Mouse (Mus musculus) MEL-GATA-1-ER (cell line): ENCODE results near the gene Kcnq5.
"Not testable (repeated sequence)": the region's sequence is repeated elsewhere in the genome, so short reads cannot be mapped to it uniquely, and the experiment has no call there.

ENCODE experiments used
- DNase-seq: peaks from one replicate; pipeline ENCODE4 v3.0.0-alpha.2; 2012; ENCODE audit warnings: low read depth; ENCODE audit errors: extremely low read depth

Gene Kcnq5

DNA sequence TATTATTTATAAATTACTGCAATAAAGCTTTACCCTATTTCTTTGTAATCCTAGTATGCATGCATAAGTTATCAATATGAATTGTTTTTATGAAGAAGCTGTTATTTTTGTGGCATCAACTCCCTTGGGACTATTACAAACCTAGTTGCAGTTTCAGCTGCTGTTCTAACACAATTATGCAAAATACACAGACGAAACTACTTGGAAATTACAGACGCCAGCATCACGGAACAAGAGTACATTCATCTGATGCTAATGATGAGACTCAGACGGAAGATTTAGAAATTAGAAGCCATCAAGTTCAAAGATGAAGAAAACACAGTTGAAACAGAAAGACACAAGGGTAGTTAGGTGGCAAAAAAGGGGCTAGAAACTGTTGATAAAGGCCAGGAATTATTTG, 310.9 kb downstream of the Kcnq5 start:
- no peak for DNase-seq

DNA sequence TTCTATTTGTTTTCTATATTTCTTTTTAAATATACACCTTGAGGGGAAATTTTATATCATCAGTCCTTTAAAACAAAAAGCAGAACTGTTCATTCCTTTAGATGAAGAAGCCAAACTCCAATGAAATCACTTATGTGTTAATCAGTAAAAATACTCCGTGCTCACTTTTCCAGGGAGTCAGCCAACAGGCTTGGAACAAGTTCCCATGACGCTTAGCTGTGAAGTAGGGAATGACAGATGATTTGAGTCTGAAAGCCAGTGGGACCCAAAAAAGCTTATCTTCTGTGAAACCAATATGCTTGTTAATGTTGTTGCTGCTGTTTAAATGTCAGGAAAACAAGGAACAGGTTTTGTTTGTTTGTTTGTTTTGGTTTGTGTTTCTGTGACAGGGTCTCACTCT, 326.3 kb downstream of the Kcnq5 start:
- no peak for DNase-seq

DNA sequence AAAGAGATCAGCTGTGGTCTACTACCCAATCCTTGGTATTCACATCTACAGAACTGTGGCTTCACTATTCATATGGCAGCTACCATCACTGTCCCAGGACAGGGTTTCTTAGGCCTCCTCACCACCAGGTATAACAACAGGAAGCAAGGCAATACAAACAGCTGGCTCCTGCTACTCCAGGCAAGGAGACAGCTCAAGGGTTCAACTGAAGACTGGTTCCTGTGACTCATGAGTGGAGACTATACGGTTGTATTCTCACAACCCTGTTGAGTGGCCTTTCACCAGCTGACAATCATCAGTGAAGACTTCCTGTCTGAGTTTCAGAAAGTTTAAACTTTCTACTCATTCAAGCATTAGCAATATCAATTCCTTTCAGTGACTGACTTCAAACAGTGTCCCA, 327.7 kb downstream of the Kcnq5 start:
- DNase-seq, result no peak

DNA sequence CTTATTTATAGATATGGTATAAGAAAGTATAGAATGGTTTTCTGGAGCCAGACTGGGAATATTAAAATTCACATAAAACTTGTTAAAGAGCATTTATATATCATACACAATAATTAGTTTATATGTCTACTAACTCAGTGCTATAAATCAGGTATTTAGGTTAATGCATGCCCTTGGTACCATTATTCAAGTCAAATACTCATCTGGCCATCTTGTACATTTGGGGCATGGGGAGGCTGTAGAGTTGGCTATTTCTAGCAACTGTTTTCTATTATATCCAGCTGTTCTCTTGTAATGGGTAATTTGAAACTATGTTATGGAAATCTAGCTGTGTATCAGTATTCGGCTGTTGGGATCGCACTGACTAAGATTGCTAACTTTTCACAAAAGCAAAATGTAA, 339.3 kb downstream of the Kcnq5 start:
- DNase-seq, result no peak

DNA sequence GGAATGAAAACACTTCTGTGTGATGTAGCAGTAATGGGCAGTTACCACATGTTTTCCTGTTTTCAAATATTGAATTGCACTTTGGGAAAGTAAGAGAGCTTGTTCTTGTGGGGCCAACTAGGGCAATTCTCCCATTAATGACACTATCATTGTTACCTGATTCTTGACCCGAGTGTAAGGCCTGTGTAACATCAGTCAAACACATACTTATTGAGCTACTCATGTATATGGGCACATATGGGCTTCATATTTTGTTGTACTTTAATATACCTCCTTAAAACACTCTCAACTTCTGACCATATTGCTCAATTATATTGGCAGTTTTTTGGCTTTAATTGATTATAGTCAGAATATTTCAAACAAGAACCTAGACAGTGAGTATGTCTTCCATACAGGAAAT, 339.7 kb downstream of the Kcnq5 start:
- DNase-seq, result no peak

DNA sequence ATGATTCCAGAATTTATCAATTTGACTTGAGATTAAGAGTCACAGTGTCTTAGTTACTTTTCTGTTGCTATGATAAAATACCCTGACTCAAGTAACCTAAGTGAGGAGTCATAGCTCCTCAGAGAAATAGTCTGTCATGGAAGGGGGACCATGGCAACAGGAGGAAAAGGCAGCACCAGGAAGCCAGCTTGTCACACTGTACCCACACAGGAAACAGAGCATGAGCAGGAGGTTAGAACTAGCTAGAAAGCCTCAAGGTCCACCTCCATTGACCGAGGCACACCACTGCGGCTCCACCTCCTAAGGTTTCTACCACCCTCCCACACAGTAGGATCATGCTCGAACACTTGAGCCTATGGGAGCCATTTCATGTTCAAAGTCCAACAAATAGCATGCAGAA, 343.0 kb downstream of the Kcnq5 start:
- DNase-seq, result no peak

DNA sequence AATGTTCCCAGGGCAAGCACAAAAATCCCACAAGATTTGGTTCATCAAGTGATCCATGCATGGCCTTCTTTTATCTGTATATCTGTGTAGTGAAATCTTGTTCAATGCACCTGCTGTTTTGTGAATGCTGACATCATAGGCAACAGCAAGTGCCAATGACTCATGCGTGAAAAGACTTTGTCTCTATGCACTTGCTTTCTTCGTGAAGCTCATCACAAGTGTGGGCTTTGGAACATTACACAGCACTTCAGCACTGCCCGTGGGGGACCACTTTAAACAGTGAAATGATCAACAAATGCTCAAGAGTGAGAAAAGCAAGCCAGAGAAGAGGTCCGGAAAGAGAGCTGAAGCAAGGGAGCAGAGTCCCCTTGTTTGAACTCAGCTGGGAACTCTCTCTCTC, 345.1 kb downstream of the Kcnq5 start:
- no peak for DNase-seq

DNA sequence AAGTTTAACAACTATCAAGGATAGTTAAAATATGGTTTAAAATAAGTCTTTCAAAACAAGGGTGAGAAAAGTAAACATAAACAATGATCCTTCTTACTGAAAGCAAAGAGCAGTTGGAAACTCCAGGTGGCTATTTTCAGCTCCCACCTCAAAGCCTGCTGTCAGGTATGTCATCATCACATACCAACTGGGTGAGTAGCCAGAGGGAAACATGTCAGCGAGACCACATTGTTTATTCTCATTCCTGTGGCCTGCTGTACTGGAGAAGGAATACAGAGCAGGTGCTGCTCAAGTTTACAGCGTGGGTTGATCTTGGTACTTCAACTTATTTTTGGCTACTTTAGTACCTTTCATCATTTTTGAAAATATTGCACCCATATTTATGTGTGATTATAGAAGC, 347.8 kb downstream of the Kcnq5 start:
- DNase-seq, result no peak

DNA sequence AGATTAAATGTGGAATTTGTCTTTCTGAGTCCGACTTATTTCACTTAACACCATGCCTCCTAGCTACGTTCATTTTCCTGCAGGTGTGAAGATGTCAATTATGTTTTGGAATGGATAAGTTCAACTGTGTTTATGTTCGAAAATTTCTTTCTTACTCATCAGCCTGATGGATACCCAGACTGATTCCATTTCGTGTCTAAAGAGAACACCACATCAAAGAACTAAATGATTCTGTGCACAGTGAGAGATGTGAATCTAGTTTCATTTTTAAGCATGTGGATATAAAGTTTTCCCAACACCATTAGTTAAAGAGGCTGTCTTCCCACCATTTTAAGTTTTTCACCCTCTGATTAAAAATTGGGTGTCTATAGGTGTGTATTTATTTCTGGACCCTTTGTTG, 357.7 kb downstream of the Kcnq5 start:
- DNase-seq, result no peak

DNA sequence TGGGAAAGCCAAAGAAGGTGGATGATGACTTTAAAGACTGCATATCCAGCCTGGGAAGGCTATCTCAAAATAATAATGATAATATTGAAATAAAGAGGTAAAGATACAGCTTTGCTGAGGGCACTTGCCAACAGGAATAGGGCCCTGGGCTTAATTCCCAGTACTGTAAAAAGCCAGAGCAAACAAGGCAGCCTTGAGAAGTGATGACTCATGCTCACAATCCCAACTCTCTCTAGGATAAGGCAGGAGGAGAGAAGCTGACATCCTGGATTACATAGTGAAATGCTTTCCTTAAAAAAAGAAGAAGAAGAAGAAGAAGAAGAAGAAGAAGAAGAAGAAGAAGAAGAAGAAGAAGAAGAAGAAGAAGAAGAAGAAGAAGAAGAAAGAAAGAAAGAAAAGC, 359.2 kb downstream of the Kcnq5 start:
- DNase-seq, result no peak

DNA sequence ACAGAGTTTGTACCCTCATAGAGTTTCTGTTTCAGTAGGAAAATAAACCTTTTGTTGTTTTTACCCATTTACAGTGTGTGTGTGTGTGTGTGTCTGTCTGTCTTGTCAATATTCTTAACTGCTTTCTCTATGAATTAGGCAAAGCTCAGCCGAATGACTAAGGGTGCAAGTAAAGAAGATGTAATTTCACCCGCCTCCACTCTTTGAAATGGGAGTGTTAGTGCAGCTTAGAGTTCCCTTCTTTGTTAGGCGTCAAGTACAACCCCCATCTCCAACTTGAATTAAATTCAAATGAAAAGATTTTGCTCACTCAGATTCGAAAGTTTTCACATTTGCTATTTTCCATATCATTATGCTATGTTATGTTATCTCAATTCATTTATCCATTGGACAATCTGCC, 361.1 kb downstream of the Kcnq5 start:
- DNase-seq, result no peak

DNA sequence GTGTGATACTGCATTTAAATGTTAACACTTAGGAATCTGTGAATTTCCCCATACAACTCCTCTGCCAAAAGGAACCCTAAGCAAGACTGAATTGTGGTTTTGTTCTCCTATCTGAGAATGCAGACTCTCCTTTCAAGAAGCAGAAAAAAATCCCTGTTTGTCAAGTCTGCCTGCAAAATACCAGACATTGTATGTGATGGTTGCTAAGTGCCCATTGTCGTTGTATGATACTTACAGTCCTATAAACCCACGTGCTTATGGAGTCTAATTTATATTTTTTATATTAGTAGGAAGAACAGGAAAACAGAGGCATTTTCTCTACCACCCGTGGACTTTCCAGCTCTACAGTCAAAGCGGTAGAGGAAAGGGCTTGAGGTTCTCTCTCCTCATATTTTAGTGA, 367.9 kb downstream of the Kcnq5 start:
- no peak for DNase-seq

DNA sequence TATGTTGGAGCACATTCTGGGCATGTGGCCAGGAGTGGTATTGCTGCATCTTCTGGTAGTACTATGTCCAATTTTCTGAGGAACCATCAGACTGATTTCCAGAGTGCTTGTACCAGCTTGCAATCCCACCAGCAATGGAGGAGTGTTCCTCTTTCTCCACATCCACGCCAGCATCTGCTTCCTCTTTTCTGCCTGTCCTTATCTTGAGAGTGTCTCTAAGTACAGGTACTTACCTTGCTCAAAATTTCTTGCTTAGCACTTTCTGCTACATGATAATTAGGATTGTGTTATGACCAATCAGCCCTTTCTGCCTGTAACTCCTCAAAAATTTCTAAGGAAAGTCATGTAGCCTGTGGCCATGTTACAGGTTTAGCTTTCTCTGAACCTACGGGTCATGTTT, 394.3 kb downstream of the Kcnq5 start:
- not testable (repeated sequence) for DNase-seq

DNA sequence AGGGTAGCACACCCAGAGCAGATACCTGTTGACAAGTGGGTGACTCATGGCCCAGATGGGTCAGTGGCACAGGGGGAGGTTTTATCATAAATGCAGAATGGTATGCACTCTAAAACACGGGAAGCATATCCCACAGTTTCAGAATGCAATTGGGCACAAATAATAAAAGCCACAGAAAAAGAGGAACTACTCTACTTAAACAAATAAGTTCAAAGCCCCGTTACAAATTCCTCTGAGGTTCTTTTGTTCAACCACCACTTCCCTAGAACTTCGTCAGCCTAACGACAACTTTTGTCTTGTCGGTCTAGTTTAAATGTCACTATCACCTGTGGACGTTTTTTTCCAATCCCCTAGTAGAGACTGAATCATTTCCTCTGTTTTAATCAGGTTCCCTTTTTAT, 407.1 kb downstream of the Kcnq5 start:
- DNase-seq, result no peak

DNA sequence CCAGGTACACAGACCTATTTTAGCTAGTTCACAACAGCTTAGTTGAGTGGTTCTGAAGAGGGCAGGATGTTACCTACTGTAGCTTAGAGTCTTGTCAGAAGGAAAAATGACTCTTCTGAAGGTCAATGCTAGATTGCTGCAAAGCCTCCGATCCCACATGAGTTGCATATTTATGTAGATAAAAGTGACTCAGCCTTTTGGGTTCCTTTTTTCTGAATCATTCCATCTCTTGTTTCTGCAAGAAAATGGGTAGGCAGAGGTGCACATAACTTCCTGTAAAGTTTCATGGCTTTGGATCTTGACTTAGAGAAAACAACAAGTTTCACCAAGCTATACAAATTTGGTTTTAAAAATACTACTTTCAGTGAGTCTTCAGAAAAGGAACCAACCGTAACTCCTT, 409.0 kb downstream of the Kcnq5 start:
- no peak for DNase-seq

DNA sequence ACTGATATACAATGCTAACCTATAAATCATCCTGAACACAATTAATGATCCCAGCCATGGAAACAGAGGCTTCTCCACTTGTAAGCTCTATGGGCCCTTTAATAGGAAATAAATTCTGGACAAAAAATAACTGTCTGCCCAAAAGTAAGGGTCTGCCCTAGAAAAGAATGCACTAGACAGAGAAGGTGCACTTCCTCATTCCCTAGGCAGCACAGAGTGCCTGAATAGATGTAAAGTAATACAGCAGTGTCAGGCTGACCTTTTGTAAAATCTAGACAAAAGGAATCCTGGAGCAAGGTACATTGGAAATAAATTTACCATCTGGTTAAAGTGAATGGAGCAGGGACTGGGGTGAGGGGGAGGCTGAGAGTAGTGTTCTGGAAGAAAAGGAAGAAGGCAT, 417.8 kb downstream of the Kcnq5 start:
- DNase-seq, result no peak

DNA sequence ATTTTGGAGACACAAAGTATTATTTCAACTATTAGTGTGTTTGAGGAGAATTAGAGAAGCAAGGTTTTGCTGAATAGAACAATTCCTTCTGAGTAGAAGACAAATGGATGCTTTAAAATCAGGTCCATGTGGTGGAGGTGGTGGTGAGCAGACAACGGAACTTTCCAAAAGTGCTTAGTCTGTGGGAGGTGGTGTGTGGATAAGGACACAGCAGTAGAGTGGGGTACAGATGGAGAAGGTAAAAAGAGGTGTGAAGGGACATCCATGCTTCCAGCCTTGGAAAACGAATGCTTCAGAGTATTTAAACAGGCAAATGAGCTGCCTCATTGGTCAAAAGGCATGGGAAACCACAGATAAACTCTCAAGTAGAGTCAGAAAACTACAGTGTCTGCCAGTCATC, 422.3 kb downstream of the Kcnq5 start:
- no peak for DNase-seq

DNA sequence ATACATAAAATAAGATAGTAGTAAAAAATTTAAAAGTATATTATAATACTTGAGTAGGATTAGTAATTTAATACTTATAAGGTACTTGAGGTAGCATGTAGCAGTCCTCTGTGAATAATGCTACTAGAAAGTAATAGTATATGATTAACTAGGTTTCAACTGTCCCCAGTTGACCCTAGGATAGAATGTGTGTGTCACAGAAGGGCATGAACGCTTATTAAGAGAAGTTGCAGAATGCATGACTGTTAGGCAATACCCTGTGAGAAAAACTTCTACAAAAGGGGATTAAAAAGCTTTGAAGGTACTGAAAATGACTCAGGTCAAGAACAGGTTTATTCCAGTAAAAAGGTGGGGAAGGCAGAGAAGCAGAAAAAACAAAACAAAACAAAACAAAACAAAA, 430.9 kb downstream of the Kcnq5 start:
- no peak for DNase-seq

DNA sequence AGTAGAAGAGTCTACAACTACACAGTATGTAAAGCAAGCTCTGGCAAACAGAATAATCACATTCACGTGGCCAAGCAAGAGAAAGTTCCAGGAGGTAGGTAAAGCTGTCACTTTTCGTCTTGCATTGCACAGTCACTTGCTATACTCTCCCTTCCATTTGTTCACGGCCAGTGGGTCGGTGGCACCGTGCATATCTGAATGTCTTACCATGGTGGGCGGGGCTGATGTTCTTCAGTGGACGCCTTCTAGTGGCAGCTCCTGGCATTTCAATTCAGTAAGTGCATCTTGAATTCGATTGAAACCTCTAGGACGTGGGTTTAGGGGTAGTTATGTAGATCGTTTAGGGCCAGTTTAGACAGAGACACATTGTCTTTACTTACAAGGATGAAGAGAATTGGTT, 439.7 kb downstream of the Kcnq5 start:
- DNase-seq, result no peak

DNA sequence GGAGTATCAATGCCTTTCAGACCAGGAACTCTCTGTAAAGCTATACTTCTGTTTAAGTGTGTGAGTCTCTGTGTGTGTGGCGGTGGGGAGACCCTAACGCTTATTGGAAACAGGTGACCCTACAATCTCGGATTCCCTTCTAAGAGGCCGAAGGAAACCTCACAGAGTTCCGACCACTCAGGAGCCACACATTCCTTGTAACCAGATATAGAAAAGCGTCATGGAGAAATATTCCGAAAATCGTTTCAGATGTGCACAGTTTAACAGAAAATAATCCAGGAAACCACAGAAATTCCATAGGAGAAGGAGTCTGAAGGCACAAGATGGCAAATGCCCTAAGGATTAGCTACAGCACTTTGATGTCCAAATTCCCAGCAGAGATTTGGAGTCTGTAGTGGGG, 440.3 kb downstream of the Kcnq5 start:
- DNase-seq, result no peak

DNA sequence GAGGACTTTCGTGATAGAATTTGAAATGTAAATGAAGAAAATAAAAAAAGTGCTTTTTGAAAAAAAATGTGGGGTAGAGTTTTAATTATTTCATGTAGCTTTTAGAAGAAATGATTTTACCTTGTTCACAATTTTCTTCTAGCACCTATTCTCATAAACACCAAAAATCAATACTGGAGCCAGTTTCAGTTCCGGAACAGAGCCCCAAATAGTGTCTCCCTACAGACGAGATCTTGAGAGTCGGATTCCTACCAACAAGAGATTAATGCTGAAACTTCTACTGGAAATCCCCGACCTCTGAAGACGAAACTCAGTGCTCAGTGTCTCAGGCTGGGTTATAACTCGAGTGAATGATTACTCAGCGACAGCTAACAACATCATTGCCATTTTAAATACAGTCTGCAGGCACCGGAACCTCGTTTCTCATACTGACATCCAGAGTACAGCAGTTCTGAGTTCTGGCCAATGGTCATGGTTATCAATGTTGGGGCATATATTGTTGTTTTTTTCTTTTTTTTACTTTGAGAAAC, 441.6 kb downstream of the Kcnq5 start:
- DNase-seq, result no peak

DNA sequence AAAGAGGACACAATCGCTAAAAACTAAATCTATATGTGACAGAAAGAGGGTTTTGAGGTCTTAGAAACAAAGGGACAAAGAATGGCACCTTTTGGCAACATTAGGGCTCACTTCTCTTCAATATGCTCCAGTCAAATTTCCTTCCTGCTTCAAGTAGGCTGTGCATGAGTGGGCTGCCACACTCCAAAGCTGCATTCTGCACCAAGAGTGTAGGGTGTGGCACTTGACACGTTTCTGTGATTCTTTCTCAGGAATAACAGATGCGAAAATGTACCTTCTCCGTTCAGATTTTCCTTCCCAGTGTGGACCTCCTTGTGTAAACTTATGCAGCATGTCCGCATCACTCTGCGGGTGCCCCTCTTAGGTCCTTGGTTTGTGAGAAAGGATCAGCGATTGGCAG, 455.1 kb downstream of the Kcnq5 start:
- no peak for DNase-seq

DNA sequence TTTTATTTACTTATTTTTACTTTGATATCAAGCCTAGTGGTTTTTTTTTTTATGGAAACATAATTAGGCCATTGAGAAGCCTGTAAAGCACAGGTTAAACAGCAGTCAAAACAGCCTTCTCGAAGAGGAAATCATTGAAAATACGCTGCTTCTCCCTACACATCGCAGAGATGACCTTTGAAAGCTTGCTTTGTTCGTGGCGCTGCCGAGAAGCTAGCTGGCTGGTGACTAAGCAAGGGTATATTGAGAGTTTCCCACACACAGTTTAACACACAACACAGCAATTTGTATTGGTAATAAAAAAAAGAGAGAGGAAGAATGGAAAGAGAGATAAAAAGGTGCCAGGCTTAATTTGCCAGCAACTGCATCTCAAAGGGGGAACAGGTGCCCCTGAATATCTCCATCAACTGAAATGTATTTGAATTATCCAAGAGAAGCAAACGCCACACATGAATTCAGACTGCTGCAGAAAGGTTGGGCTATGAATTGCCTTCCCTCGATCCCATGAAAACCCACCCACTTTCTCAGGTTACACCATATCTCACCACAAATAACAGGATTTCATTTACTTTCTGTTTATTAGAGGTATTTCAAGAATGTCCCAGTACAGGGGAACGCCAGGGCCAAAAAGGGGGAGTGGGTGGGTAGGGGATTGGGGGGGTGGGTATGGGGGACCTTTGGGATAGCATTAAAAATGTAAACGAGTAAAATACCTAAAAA, 461.8 kb downstream of the Kcnq5 start:
- DNase-seq, result no peak

DNA sequence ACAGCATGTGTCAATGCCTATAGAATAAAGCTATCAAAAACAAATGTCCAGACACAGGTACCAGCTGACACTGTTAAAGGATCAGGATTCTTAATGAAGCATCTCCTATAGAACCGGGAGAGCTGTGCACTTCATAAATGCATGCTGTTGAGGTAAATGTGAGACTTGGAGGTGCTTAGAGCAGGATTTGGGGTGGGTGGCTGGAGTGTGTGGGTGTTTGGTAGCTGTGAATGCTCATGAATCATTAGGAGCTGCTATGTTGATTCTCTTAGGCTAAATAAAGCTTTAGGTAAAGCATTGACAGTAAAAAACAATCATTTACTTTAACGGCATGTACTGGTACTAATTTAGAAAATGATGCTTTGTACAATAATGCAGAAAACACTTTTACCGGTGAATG, 465.4 kb downstream of the Kcnq5 start:
- no peak for DNase-seq
